Mouse (Mus musculus): ENCODE measurements around the gene Spin2d. TPM values are rescaled to one million over a fixed set of nuclear protein-coding genes. Genes with fewer than 3 reads are reported as not detected.
"Not testable (repeated sequence)": the region's sequence is repeated elsewhere in the genome, so short reads cannot be mapped to it uniquely, and the experiment has no call there.

The Spin2d gene
- not detected for total RNA-seq (2021)

GRCm38 (mm10) chrX:73176889-73177288 lies at the start of gene Spin2d:
Gene Spin2d (minus strand): TSS chrX:73176989.
- intact Hi-C loops (cut with DNase I); DNase-seq: not testable (repeated sequence)

- intact Hi-C loops (cut with DNase I), result no loop called here
- no peak for DNase-seq
Observed at GRCm38 (mm10) chrX:73225365-73225764, 48.6 kb upstream of the Spin2d start.

GRCm38 (mm10) chrX:73213819-73214564 lies 37.2 kb upstream of the Spin2d start, which contains the start of gene Xlr4b:
Gene Xlr4b (plus strand): TSS chrX:73214333.
- intact Hi-C loops (cut with DNase I); DNase-seq: not testable (repeated sequence)

DNA sequence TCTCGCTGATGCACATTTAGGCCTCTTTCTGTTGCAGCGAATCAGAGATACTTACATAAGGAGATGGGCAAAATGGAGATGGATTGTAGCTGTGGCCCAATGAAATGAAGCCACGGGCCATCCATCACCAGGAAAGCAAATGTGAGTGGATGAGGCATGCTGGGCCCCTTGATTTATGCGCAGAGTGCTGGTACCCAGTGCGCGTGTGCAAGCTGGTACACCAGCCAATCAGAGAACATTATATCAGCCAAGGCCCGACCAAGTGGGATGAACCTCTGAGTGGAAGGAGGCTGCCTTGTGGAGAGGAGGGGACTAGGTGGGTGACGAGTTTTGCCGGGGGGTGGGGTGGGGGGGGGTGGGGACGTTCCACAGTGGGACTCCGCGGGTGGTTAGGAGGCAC lies 15.1 kb upstream of the Spin2d start, which contains the start of gene Xlr3b:
Gene Xlr3b (plus strand): TSS at position 274 of the 400 bp plus-strand sequence.
- DNase-seq, result peak; percentile 7
- intact Hi-C loops (cut with DNase I), result not testable (repeated sequence)

- DNase-seq; intact Hi-C loops (cut with DNase I): not testable (repeated sequence)
Observed at GRCm38 (mm10) chrX:73149350-73149749, 27.4 kb downstream of the Spin2d start, which contains the start of gene DXBay18. Gene DXBay18 (minus strand): TSS chrX:73149450.

GRCm38 (mm10) chrX:73148496-73148895 lies 28.3 kb downstream of the Spin2d start, which contains the start of gene Xlr5b:
Gene Xlr5b (plus strand): TSS chrX:73148796.
- DNase-seq; intact Hi-C loops (cut with DNase I): not testable (repeated sequence)

DNA sequence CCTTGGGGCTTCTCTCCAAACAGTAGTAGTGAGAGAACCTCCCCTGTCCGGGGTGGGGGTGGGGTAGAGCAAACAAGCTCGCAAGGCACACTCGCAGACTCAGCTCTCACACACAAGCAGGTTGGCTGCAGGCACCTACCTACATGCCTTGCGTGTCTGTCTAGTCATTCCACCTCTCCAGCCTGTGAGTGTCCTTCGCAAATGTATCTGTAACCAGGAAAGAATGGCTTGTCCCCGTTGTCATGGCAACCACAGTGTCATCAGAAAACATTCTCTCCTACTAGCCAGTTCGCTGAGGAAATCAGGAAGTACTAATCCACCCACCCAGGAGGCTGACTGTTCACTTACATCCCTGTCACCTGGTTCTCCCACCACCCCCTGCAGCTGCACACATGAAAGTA lies 33.6 kb downstream of the Spin2d start:
- intact Hi-C loops (cut with DNase I); DNase-seq: not testable (repeated sequence)

Other genes with a start within 250 kb of the Spin2d start
- 1 to 10 TPM; 1.0 to 1.1 TPM for gene Zfp185, start 189.7 kb downstream of the Spin2d start, total RNA-seq (2021)
- under 1 TPM; 0.28 to 0.50 TPM for gene Pnma5, start 139.9 kb downstream of the Spin2d start, total RNA-seq (2021)
- gene Pnma3, start 112.2 kb downstream of the Spin2d start, total RNA-seq (2021), result 10 to 100 TPM; 15.7 to 19.2 TPM
- under 1 TPM; 0.54 to 0.56 TPM for gene Xlr4a, start 94.5 kb downstream of the Spin2d start, total RNA-seq (2021)
- gene Xlr3a, start 79.9 kb downstream of the Spin2d start, total RNA-seq (2021), result 1 to 10 TPM in 1 of 2 experiments, under 1 TPM in 1; 0.64 to 3.7 TPM
- 1 to 10 TPM in 1 of 2 experiments, under 1 TPM in 1; 0.92 to 2.2 TPM for gene Gm14685, start 59.9 kb downstream of the Spin2d start, total RNA-seq (2021)
- gene Xlr5b, start 28.2 kb downstream of the Spin2d start, total RNA-seq (2021), result under 1 TPM in 1 of 2 experiments, not detected in 1; 0.20 TPM
- gene DXBay18, start 27.5 kb downstream of the Spin2d start, total RNA-seq (2021), result under 1 TPM in 1 of 2 experiments, not detected in 1; 0.46 TPM
- gene Xlr3b, start 15.2 kb upstream of the Spin2d start, total RNA-seq (2021), result 10 to 100 TPM in 1 of 2 experiments, 1 to 10 TPM in 1; 3.6 to 13.1 TPM
- 1 to 10 TPM in 1 of 2 experiments, under 1 TPM in 1; 0.60 to 1.4 TPM for gene Xlr4b, start 37.3 kb upstream of the Spin2d start, total RNA-seq (2021)
- 10 to 100 TPM; 16.2 to 17.1 TPM for gene F8a, start 51.3 kb upstream of the Spin2d start, total RNA-seq (2021)
- gene Xlr4c, start 66.1 kb upstream of the Spin2d start, total RNA-seq (2021), result not detected
- gene Xlr3c, start 88.4 kb upstream of the Spin2d start, total RNA-seq (2021), result not detected
- gene Xlr5a, start 116.0 kb upstream of the Spin2d start, total RNA-seq (2021), result not detected
- not detected for gene Xlr5c, start 116.0 kb upstream of the Spin2d start, total RNA-seq (2021)
- gene Gm45015, start 159.9 kb upstream of the Spin2d start, total RNA-seq (2021), result not detected
- gene Zfp275, start 165.6 kb upstream of the Spin2d start, total RNA-seq (2021), result 10 to 100 TPM; 20.3 to 20.7 TPM
- under 1 TPM in 1 of 2 experiments, not detected in 1; 0.18 TPM for gene Gm18336, start 221.7 kb upstream of the Spin2d start, total RNA-seq (2021)
- 1 to 10 TPM; 2.7 to 3.7 TPM for gene Zfp92, start 234.1 kb upstream of the Spin2d start, total RNA-seq (2021)